Mouse (Mus musculus): Measurements from ENCODE around the gene Tsc22d4.

GRCm38 (mm10) chr5:137764609-137765340, 19.2 kb downstream of the Tsc22d4 start:
- TF ChIP-seq CTCF (IDR thresholded peaks at IDR 0.05; ENCODE audit: low read depth, low read length) (no peak), GATA2 (IDR thresholded peaks at IDR 0.05; ENCODE audit: borderline replicate concordance, low read depth, low read length) (no peak)
